Mouse (Mus musculus): Measurements from ENCODE around the gene Gm3371.
"Not testable (repeated sequence)": the region's sequence is repeated elsewhere in the genome, so short reads cannot be mapped to it uniquely, and the experiment has no call there.

DNA sequence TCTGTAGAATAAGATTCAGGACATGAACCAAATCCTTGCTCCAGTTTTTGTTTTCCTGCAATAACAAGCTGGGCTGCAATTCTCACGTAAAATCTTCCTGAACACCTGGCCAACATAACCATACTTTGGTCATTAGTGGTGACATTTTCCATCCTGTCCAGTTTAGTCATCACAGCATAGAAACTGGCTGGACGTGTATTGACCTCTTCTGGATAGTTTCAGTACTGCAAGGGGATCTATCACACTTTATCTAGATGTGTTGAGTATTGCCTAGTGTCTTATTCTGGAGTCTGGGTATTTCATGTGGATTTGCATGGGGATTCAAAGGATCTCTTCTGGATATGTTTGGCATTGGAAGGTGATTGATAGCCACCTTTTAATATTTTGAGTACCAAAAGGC is 49.1 kb downstream of the Gm3371 start:
- TF ChIP-seq MAFK (IDR thresholded peaks at IDR 0.05; ENCODE audit: insufficient read depth, low read depth, low read length); ZNF384 (IDR thresholded peaks at IDR 0.05; ENCODE audit: low read depth, low read length); CHD2 (IDR thresholded peaks at IDR 0.05; ENCODE audit: low read depth, low read length): not testable (repeated sequence)
